ENCODE assay signal across 8 mouse cellular contexts in genomic region chr12:59010482-59010881, GRCm38 (mm10). TPM values are rescaled to one million over a fixed set of nuclear protein-coding genes. Genes with fewer than 3 reads are reported as not detected.
DNase-seq lines count a peak whose midpoint lies in the region; ATAC-seq and TF ChIP-seq lines count a peak whose summit lies in the region.

No protein-coding gene starts in this region.

- H3K4me2 ChIP-seq in kidney, postnatal 0 days (ENCODE audit: low read length): peak overlapping the region; percentile 86
- H3K4me2 ChIP-seq in midbrain, embryonic 15.5 days: peak overlapping the region; percentile 68

- no peaks in the 10 kb centered on the region for H3K27me3 ChIP-seq in kidney, postnatal 0 days (ENCODE audit: insufficient read depth, low read length)
- no peaks in the 10 kb centered on the region for H3K27me3 ChIP-seq in midbrain, embryonic 15.5 days (replicated peaks)

- peak; percentile 42; the same call in 1 of the 2 replicates for TF ChIP-seq CTCF in kidney, postnatal 0 days (IDR thresholded peaks at IDR 0.05; ENCODE audit: low read depth)

- H3K9me3 ChIP-seq in kidney, postnatal 0 days (replicated peaks; ENCODE audit: low read length): no peaks in the 10 kb centered on the region
- no peaks in the 10 kb centered on the region for H3K9me3 ChIP-seq in midbrain, embryonic 15.5 days

- H3K36me3 ChIP-seq in kidney, postnatal 0 days (ENCODE audit: insufficient read depth, low read length): peaks cover 15% of the 10 kb centered on the region
- H3K36me3 ChIP-seq in midbrain, embryonic 15.5 days (replicated peaks): peaks cover 8% of the 10 kb centered on the region; the same call in 1 of the 2 replicates

- 0 out of 2 replicates have a peak overlapping the region, but pooled peaks have one; percentile 70 for H3K4me3 ChIP-seq in kidney, postnatal 0 days (replicated peaks; ENCODE audit: low read depth, low read length)
- peak overlapping the region; percentile 57 for H3K4me3 ChIP-seq in midbrain, embryonic 15.5 days

- H3K4me1 ChIP-seq in kidney, postnatal 0 days (replicated peaks; ENCODE audit: insufficient read depth, low read length): peaks cover 12% of the 10 kb centered on the region
- H3K4me1 ChIP-seq in midbrain, embryonic 15.5 days: peaks cover 29% of the 10 kb centered on the region

- WGBS in kidney, postnatal 0 days: 53% methylated on average over 2 of the region's 2 CpGs
- WGBS in midbrain, embryonic 15.5 days: 74% methylated on average over 2 of the region's 2 CpGs

- ATAC-seq in kidney, postnatal 0 days (replicated peaks; ENCODE audit: low FRiP score, low read depth): no peak
- ATAC-seq in midbrain, embryonic 15.5 days (replicated peaks): no peak

- no peak overlapping the region for H3K9ac ChIP-seq in kidney, postnatal 0 days (ENCODE audit: low read depth, low read length)
- no peak overlapping the region for H3K9ac ChIP-seq in midbrain, embryonic 15.5 days

- peak; percentile 7 for DNase-seq in adrenal gland, postnatal 10 days
- DNase-seq in adrenal gland, postnatal 36 days: no peak
- peak; percentile 13 for DNase-seq in 3134 (ENCODE audit: extremely low read depth, insufficient read length, low spot score)
- peak; percentile 5 for DNase-seq in embryo, embryonic 9.5 days (ENCODE audit: extremely low spot score)
- DNase-seq in kidney, postnatal 0 days (ENCODE audit: low spot score): peak; percentile 49
- no peak for DNase-seq in layer of hippocampus, postnatal 10 days (ENCODE audit: low spot score in 2 of 2)
- DNase-seq in right cerebral cortex, postnatal 4 days: no peak

- H3K27ac ChIP-seq in kidney, postnatal 0 days: 0 out of 2 replicates have a peak overlapping the region, but pooled peaks have one; percentile 94
- H3K27ac ChIP-seq in midbrain, embryonic 15.5 days: no peak overlapping the region

RNA-seq across cellular contexts. Expression of gene Sec23a, which starts 1.3 kb away (rescaled TPM):
- total RNA-seq in adrenal gland, postnatal 10 days (2021): 10 to 100 TPM; 45.3 to 45.6 TPM
- total RNA-seq in adrenal gland, postnatal 36 days (2021): 10 to 100 TPM; 40.3 to 51.1 TPM
- 49.5 and 56.9 TPM in 2 replicates for polyA plus RNA-seq in kidney, postnatal 0 days (2015; fragmentation: Nextera tagmentation; extraction: Ambion mirVana)
- polyA plus RNA-seq in midbrain, embryonic 15.5 days (2015; fragmentation: Nextera tagmentation; extraction: Ambion mirVana): 99.8 and 109 TPM in 2 replicates
- 100 to 1,000 TPM; 125 to 134 TPM for total RNA-seq in layer of hippocampus, postnatal 10 days (2021)

RNA-seq across cellular contexts. Expression of gene Gemin2, which starts 2.7 kb away (rescaled TPM):
- total RNA-seq in adrenal gland, postnatal 10 days (2021): 10 to 100 TPM; 11.1 to 13.5 TPM
- total RNA-seq in adrenal gland, postnatal 36 days (2021): 1 to 10 TPM; 8.0 to 9.8 TPM
- polyA plus RNA-seq in kidney, postnatal 0 days (2015; fragmentation: Nextera tagmentation; extraction: Ambion mirVana): 20.1 and 23.5 TPM in 2 replicates
- 15.5 and 15.9 TPM in 2 replicates for polyA plus RNA-seq in midbrain, embryonic 15.5 days (2015; fragmentation: Nextera tagmentation; extraction: Ambion mirVana)
- total RNA-seq in layer of hippocampus, postnatal 10 days (2021): 1 to 10 TPM; 7.0 to 8.5 TPM

RNA-seq across cellular contexts. Expression of gene Trappc6b, which starts 50.8 kb away (rescaled TPM):
- total RNA-seq in adrenal gland, postnatal 10 days (2021): 10 to 100 TPM; 83.3 to 85.0 TPM
- total RNA-seq in adrenal gland, postnatal 36 days (2021): 100 to 1,000 TPM in 1 of 2 experiments, 10 to 100 TPM in 1; 90.7 to 112 TPM
- polyA plus RNA-seq in kidney, postnatal 0 days (2015; fragmentation: Nextera tagmentation; extraction: Ambion mirVana): 105 and 117 TPM in 2 replicates
- polyA plus RNA-seq in midbrain, embryonic 15.5 days (2015; fragmentation: Nextera tagmentation; extraction: Ambion mirVana): 160 and 172 TPM in 2 replicates
- 100 to 1,000 TPM; 102 to 118 TPM for total RNA-seq in layer of hippocampus, postnatal 10 days (2021)

RNA-seq across cellular contexts. Expression of gene Pnn, which starts 56.2 kb away (rescaled TPM):
- 10 to 100 TPM; 33.8 to 50.0 TPM for total RNA-seq in adrenal gland, postnatal 10 days (2021)
- total RNA-seq in adrenal gland, postnatal 36 days (2021): 10 to 100 TPM; 40.4 to 45.5 TPM
- 64.6 and 67.3 TPM in 2 replicates for polyA plus RNA-seq in kidney, postnatal 0 days (2015; fragmentation: Nextera tagmentation; extraction: Ambion mirVana)
- polyA plus RNA-seq in midbrain, embryonic 15.5 days (2015; fragmentation: Nextera tagmentation; extraction: Ambion mirVana): 87.4 and 94.8 TPM in 2 replicates
- total RNA-seq in layer of hippocampus, postnatal 10 days (2021): 10 to 100 TPM; 63.0 to 86.2 TPM

Comparison
In these comparisons a context has a peak if more than half of its experiments do, and no peak if none do; other contexts are left out.
1. DNase-seq: peak in adrenal gland, postnatal 10 days (single experiment), 3134 (single experiment), embryo, embryonic 9.5 days (single experiment) and kidney, postnatal 0 days (single experiment); none in adrenal gland, postnatal 36 days (0 of 2), layer of hippocampus, postnatal 10 days (0 of 2) and right cerebral cortex, postnatal 4 days (single experiment).